Mouse (Mus musculus) forebrain, embryonic 10.5 days (tissue): Measurements from ENCODE around the gene Cldn19. TPM values are rescaled to one million over a fixed set of nuclear protein-coding genes. Genes with fewer than 3 reads are reported as not detected.
A peak's percentile ranks its signal among the peaks of the same experiment; 100 is the strongest.

Source experiments
- DNase-seq: peaks from one replicate; pipeline ENCODE4 v3.0.0-alpha.2; 2017; ENCODE audit warnings: low spot score; ENCODE audit errors: extremely low spot score
- H3K27ac ChIP-seq: fragments of 300-500 bp; sonication (generic); 2 replicates; pipeline ENCODE4 v1.5.1; 2016; ENCODE audit warnings: mild to moderate bottlenecking
- H3K27me3 ChIP-seq: fragments of 300-500 bp; sonication (generic); 2 replicates; pipeline ENCODE4 v1.6.1; 2016; ENCODE audit warnings: mild to moderate bottlenecking; ENCODE audit not compliant: poor library complexity, severe bottlenecking
- H3K36me3 ChIP-seq: fragments of 300-500 bp; sonication (generic); replicated peaks from 2 replicates; pipeline ENCODE4 v1.6.1; 2016; ENCODE audit warnings: mild to moderate bottlenecking, moderate library complexity
- H3K4me1 ChIP-seq: fragments of 300-500 bp; sonication (generic); 2 replicates; pipeline ENCODE4 v1.6.1; 2016
- H3K4me3 ChIP-seq: fragments of 300-500 bp; sonication (generic); 2 replicates; pipeline ENCODE4 v1.5.1; 2016; ENCODE audit warnings: mild to moderate bottlenecking, moderate library complexity
- H3K9me3 ChIP-seq: fragments of 300-500 bp; sonication (generic); 2 replicates; pipeline ENCODE4 v1.6.1; 2016; ENCODE audit warnings: mild to moderate bottlenecking, moderate library complexity
- WGBS: fragments of 180-500 bp; shearing (Covaris S2); methylation state at CpG from one replicate; pipeline ENCODE4 v1.1.7; 2016; 5-methylcytosine and 5-hydroxymethylcytosine counted together
- polyA plus RNA-seq: library from polyadenylated mRNA; unstranded; fragments of >200 nt; fragmentation: Nextera tagmentation; extraction: Ambion mirVana; gene quantifications from 2 replicates; pipeline ENCODE4 v1.2.1, GENCODE M21; 2016

Cldn19 gene
- polyA plus RNA-seq, 1 experiment from 2014 or later: 0.16 TPM

GRCm38 (mm10) chr4:119292771-119293573, 37.8 kb downstream of the Cldn19 start:
- 5% methylated on average over 24 of the region's 24 CpGs for WGBS
- Histone ChIP-seq H3K9me3 (peaks cover 5% of the 10 kb centered on the region; the same call in 1 of the 2 replicates), H3K27me3 (no peaks in the 10 kb centered on the region)

GRCm38 (mm10) chr4:119293574-119294258, 38.5 kb downstream of the Cldn19 start:
- Histone ChIP-seq H3K9me3 (peaks cover 5% of the 10 kb centered on the region; the same call in 1 of the 2 replicates), H3K4me3 (peak overlapping the region; percentile 98), H3K27ac (peak overlapping the region; percentile 98), H3K4me1 (peaks cover 36% of the 10 kb centered on the region), H3K36me3 (peaks cover 40% of the 10 kb centered on the region), H3K27me3 (no peaks in the 10 kb centered on the region)
- WGBS: under 1% methylated on average over 80 of the region's 80 CpGs
- DNase-seq: peak; percentile 40

More at GRCm38 (mm10) chr4:119292771-119293573, 37.8 kb downstream of the Cldn19 start:
- Histone ChIP-seq H3K36me3 (peaks cover 48% of the 10 kb centered on the region), H3K4me1 (peaks cover 36% of the 10 kb centered on the region), H3K27ac (peak overlapping the region; percentile 98), H3K4me3 (peak overlapping the region; percentile 98)
- DNase-seq: peak; percentile 40

- peaks cover 34% of the 10 kb centered on the region for H3K4me1 ChIP-seq
- H3K27me3 ChIP-seq: no peaks in the 10 kb centered on the region
- H3K36me3 ChIP-seq: peaks cover 33% of the 10 kb centered on the region
- peak within 1 kb of the TSS; percentile 98 for H3K4me3 ChIP-seq
- peaks cover 5% of the 10 kb centered on the region; the same call in 1 of the 2 replicates for H3K9me3 ChIP-seq
- peak; percentile 98 for DNase-seq
- WGBS: under 1% methylated on average over 61 of the region's 61 CpGs
- H3K27ac ChIP-seq: peak within 1 kb of the TSS; percentile 98
Observed at GRCm38 (mm10) chr4:119294415-119295133, 39.4 kb downstream of the Cldn19 start, which contains the start of gene Ybx1. Ybx1 (minus strand) TSS chr4:119294604.

DNA sequence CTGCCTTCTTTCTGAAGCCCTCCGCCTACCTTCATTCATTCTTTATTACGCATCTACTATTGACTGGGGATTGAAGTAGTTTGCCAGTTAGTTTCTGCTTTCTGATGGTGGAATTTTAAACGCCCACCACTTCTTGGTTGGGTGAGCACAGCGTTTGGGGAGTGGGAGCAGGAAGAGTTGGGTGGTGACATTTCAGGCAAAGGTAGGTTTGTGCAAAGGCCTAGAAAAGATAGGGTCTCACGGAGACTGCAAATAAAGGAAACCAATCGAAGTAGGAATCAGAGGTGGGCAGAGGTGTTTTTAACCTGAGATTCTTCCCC, 39.9 kb downstream of the Cldn19 start:
- Histone ChIP-seq H3K9me3 (peaks cover 5% of the 10 kb centered on the region; the same call in 1 of the 2 replicates), H3K27ac (peak overlapping the region; percentile 98), H3K4me3 (peak overlapping the region; percentile 98), H3K4me1 (peaks cover 34% of the 10 kb centered on the region), H3K36me3 (peaks cover 28% of the 10 kb centered on the region), H3K27me3 (no peaks in the 10 kb centered on the region)
- DNase-seq: no peak
- 10% methylated on average over 6 of the region's 6 CpGs for WGBS

DNA sequence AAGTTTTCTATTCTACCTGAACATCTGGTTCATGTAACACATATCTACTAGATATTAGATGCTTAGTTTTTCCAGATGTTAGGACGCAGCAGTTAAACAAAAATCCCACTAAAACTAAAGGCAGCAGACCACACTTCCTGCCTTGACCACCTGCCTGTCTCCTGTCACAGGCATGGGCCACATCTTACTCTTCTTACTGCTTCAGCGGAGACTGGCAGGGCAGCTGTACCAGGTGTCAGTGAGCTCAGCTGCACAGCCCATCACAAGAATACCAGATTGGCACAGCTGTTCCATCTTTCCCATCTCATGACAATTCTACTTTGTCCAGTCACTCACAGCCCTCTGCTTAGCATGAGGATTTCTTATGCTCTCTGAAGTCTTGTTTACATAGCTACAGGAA, 42.1 kb downstream of the Cldn19 start:
- no peak for DNase-seq
- 88% methylated on average over 2 of the region's 2 CpGs for WGBS
- Histone ChIP-seq H3K4me1 (peaks cover 14% of the 10 kb centered on the region), H3K27me3 (no peaks in the 10 kb centered on the region), H3K27ac (no peak overlapping the region), H3K4me3 (no peak overlapping the region), H3K36me3 (peaks cover 15% of the 10 kb centered on the region), H3K9me3 (peaks cover 5% of the 10 kb centered on the region; the same call in 1 of the 2 replicates)

GRCm38 (mm10) chr4:119300761-119301160, 45.5 kb downstream of the Cldn19 start:
- Histone ChIP-seq H3K36me3 (peaks cover 20% of the 10 kb centered on the region), H3K4me3 (no peak overlapping the region), H3K27me3 (no peaks in the 10 kb centered on the region), H3K4me1 (peaks cover 1% of the 10 kb centered on the region), H3K9me3 (peaks cover 5% of the 10 kb centered on the region; the same call in 1 of the 2 replicates), H3K27ac (no peak overlapping the region)
- WGBS: 94% methylated on average over 3 of the region's 3 CpGs
- DNase-seq: no peak

DNA sequence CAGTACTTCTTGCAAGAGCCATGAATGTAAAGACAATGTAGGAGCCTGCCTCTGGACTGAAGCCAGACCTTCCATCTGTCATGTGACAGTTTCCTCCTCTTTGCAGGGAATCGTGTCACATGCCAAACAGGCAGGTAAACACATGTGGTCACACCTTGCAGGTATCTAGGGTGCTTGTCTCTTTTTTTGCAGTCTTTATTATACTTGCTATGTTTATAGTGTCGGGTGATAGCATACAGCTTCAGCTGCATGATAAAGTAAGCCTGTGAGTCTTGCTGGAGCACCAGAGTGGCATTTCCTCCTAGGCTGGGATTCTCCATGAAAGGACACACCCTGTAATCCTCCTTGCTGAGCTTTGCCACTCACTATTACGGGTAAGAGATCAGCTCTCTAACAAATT, 46.6 kb downstream of the Cldn19 start:
- no peak for DNase-seq
- H3K36me3 ChIP-seq: peaks cover 30% of the 10 kb centered on the region
- H3K4me3 ChIP-seq: no peak overlapping the region
- H3K4me1 ChIP-seq: no peaks in the 10 kb centered on the region
- no peaks in the 10 kb centered on the region for H3K27me3 ChIP-seq
- H3K27ac ChIP-seq: no peak overlapping the region
- no peaks in the 10 kb centered on the region for H3K9me3 ChIP-seq
- 86% methylated on average over 3 of the region's 3 CpGs for WGBS

- Histone ChIP-seq H3K4me1 (no peaks in the 10 kb centered on the region), H3K4me3 (no peak overlapping the region), H3K36me3 (peaks cover 45% of the 10 kb centered on the region), H3K27me3 (no peaks in the 10 kb centered on the region), H3K27ac (no peak overlapping the region), H3K9me3 (no peaks in the 10 kb centered on the region)
- DNase-seq: no peak
- WGBS: 95% methylated on average over 8 of the region's 8 CpGs
Observed at GRCm38 (mm10) chr4:119303291-119303690, 48.1 kb downstream of the Cldn19 start.

- DNase-seq: no peak
- H3K4me3 ChIP-seq: no peak overlapping the region
- H3K27ac ChIP-seq: no peak overlapping the region
- no peaks in the 10 kb centered on the region for H3K9me3 ChIP-seq
- WGBS: 79% methylated on average over 5 of the region's 5 CpGs
- H3K27me3 ChIP-seq: no peaks in the 10 kb centered on the region
- H3K36me3 ChIP-seq: peaks cover 65% of the 10 kb centered on the region
- no peaks in the 10 kb centered on the region for H3K4me1 ChIP-seq
Observed at GRCm38 (mm10) chr4:119305418-119305817, 50.2 kb downstream of the Cldn19 start.

Other genes starting within 250 kb of the Cldn19 start
- 204 and 222 TPM in 2 replicates for gene Slc2a1, start 146.7 kb upstream of the Cldn19 start, polyA plus RNA-seq
- gene Zfp691, start 81.2 kb upstream of the Cldn19 start, polyA plus RNA-seq: 10.5 and 10.6 TPM in 2 replicates
- 9.8 and 12.3 TPM in 2 replicates for gene Ermap, start 65.4 kb upstream of the Cldn19 start, polyA plus RNA-seq
- 126 and 138 TPM in 2 replicates for gene Svbp, start 60.1 kb upstream of the Cldn19 start, polyA plus RNA-seq
- not detected in 2 replicates for gene Tmem269, start 37.2 kb upstream of the Cldn19 start, polyA plus RNA-seq
- 32.7 and 41.6 TPM in 2 replicates for gene AU022252, start 22.7 kb upstream of the Cldn19 start, polyA plus RNA-seq
- 13.4 and 16.2 TPM in 2 replicates for gene P3h1, start 22.5 kb upstream of the Cldn19 start, polyA plus RNA-seq
- 929 and 1,023 TPM in 2 replicates for gene Ybx1, start 39.2 kb downstream of the Cldn19 start, polyA plus RNA-seq
- gene Ppih, start 65.1 kb downstream of the Cldn19 start, polyA plus RNA-seq: 156 and 159 TPM in 2 replicates
- gene Ccdc30, start 160.1 kb downstream of the Cldn19 start, polyA plus RNA-seq: 7.0 and 8.1 TPM in 2 replicates
- 30.2 and 31.4 TPM in 2 replicates for gene Ppcs, start 167.0 kb downstream of the Cldn19 start, polyA plus RNA-seq
- gene Zmynd12, start 167.4 kb downstream of the Cldn19 start, polyA plus RNA-seq: 0.25 and 0.31 TPM in 2 replicates
- gene Rimkla, start 237.2 kb downstream of the Cldn19 start, polyA plus RNA-seq: 3.1 and 3.2 TPM in 2 replicates